Mouse (Mus musculus) hindbrain, embryonic 16.5 days (tissue): ENCODE results near the gene Gjb1. TPM values are rescaled to one million over a fixed set of nuclear protein-coding genes. Genes with fewer than 3 reads are reported as not detected.
A peak's percentile ranks its signal among the peaks of the same experiment; 100 is the strongest.
"Not testable (repeated sequence)": the region's sequence is repeated elsewhere in the genome, so short reads cannot be mapped to it uniquely, and the experiment has no call there.

Experiments
- ATAC-seq: fragments of 200-750 bp; cut with Nextera tagmentation; 2 replicates; pipeline ENCODE4 v1.8.0; 2017; ENCODE audit warnings: moderate TSS enrichment, moderate library complexity
- H3K27ac ChIP-seq: fragments of 300-500 bp; sonication (generic); 2 replicates; pipeline ENCODE4 v1.5.1; 2014; ENCODE audit warnings: low read depth, mild to moderate bottlenecking, control low read depth, low read length, moderate library complexity
- H3K27me3 ChIP-seq: fragments of 300-500 bp; sonication (generic); replicated peaks from 2 replicates; pipeline ENCODE4 v1.6.1; 2014; ENCODE audit warnings: low read length; ENCODE audit not compliant: control insufficient read depth, insufficient read depth
- H3K36me3 ChIP-seq: fragments of 300-500 bp; sonication (generic); 2 replicates; pipeline ENCODE4 v1.6.1; 2014; ENCODE audit warnings: mild to moderate bottlenecking, low read length, moderate library complexity, mixed read lengths; ENCODE audit not compliant: control insufficient read depth, insufficient read depth
- H3K4me1 ChIP-seq: fragments of 300-500 bp; sonication (generic); 2 replicates; pipeline ENCODE4 v1.6.1; 2014; ENCODE audit warnings: low read depth, low read length; ENCODE audit not compliant: control insufficient read depth, insufficient read depth
- H3K4me2 ChIP-seq: fragments of 300-500 bp; sonication (generic); 2 replicates; pipeline ENCODE4 v1.6.1; 2014; ENCODE audit warnings: mild to moderate bottlenecking, low read length, control low read depth, moderate library complexity
- H3K4me3 ChIP-seq: fragments of 300-500 bp; sonication (generic); 2 replicates; pipeline ENCODE4 v1.5.1; 2014; ENCODE audit warnings: mild to moderate bottlenecking, low read length, control low read depth, moderate library complexity
- H3K9ac ChIP-seq: fragments of 300-500 bp; sonication (generic); 2 replicates; pipeline ENCODE4 v1.6.1; 2014; ENCODE audit warnings: low read depth, mild to moderate bottlenecking, control low read depth, low read length, moderate library complexity
- H3K9me3 ChIP-seq: fragments of 300-500 bp; sonication (generic); 2 replicates; pipeline ENCODE4 v1.6.1; 2014; ENCODE audit warnings: mild to moderate bottlenecking, low read length, moderate library complexity; ENCODE audit not compliant: control insufficient read depth
- WGBS: fragments of 180-500 bp; shearing (Covaris S2); extraction: QIAGEN DNeasy Blood & Tissue Kit; methylation state at CpG from one replicate; pipeline ENCODE4 v1.1.7; 2014; 5-methylcytosine and 5-hydroxymethylcytosine counted together
- polyA plus RNA-seq: library from polyadenylated mRNA; unstranded; fragments of >200 nt; fragmentation: Nextera tagmentation; extraction: Ambion mirVana; gene quantifications from 2 replicates; pipeline ENCODE4 v1.2.1, GENCODE M21; 2015

Gene Gjb1
- polyA plus RNA-seq = 1.3 and 2.2 TPM in 2 replicates

GRCm38 (mm10) chrX:101376190-101376968 lies at the start of gene Gjb1:
Gene Gjb1 (plus strand): TSS chrX:101376378.
- Histone ChIP-seq H3K4me2 (no peak within 1 kb of the TSS), H3K27me3 (no peaks in the 10 kb centered on the region; the same call in 1 of the 2 replicates), H3K4me1 (no peaks in the 10 kb centered on the region), H3K27ac (no peak within 1 kb of the TSS), H3K9ac (no peak within 1 kb of the TSS), H3K9me3 (no peaks in the 10 kb centered on the region), H3K36me3 (no peaks in the 10 kb centered on the region), H3K4me3 (no peak within 1 kb of the TSS)
- 84% methylated on average over 7 of the region's 7 CpGs for WGBS
- ATAC-seq = no peak

- Histone ChIP-seq H3K4me1 (no peaks in the 10 kb centered on the region), H3K4me3 (no peak overlapping the region), H3K9ac (no peak overlapping the region), H3K9me3 (no peaks in the 10 kb centered on the region), H3K27me3 (no peaks in the 10 kb centered on the region), H3K36me3 (no peaks in the 10 kb centered on the region), H3K4me2 (no peak overlapping the region), H3K27ac (peak overlapping the region; percentile 44; the same call in 1 of the 2 replicates)
- ATAC-seq = no peak
- 15% methylated on average over 8 of the region's 10 CpGs for WGBS
These were observed 46.7 kb upstream of the Gjb1 start for GRCm38 (mm10) chrX:101329372-101330028.

- Histone ChIP-seq H3K4me2 (peak overlapping the region; percentile 53), H3K9me3 (no peaks in the 10 kb centered on the region), H3K4me1 (no peaks in the 10 kb centered on the region), H3K9ac (peak overlapping the region; percentile 43), H3K27ac (peak overlapping the region; percentile 91), H3K4me3 (peak overlapping the region; percentile 31), H3K27me3 (no peaks in the 10 kb centered on the region), H3K36me3 (no peaks in the 10 kb centered on the region)
- WGBS = 41% methylated on average over 9 of the region's 9 CpGs
- ATAC-seq = peak; percentile 34
These were observed 44.2 kb upstream of the Gjb1 start for GRCm38 (mm10) chrX:101332031-101332374.

GRCm38 (mm10) chrX:101332375-101333211 lies 43.6 kb upstream of the Gjb1 start:
- peak overlapping the region; percentile 62 for H3K9ac ChIP-seq
- no peaks in the 10 kb centered on the region for H3K9me3 ChIP-seq
- H3K4me2 ChIP-seq = peak overlapping the region; percentile 56
- H3K36me3 ChIP-seq = no peaks in the 10 kb centered on the region
- WGBS = 23% methylated on average over 37 of the region's 49 CpGs
- peak overlapping the region; percentile 91 for H3K27ac ChIP-seq
- no peaks in the 10 kb centered on the region for H3K4me1 ChIP-seq
- ATAC-seq = peak; percentile 96
- H3K4me3 ChIP-seq = peak overlapping the region; percentile 40
- no peaks in the 10 kb centered on the region for H3K27me3 ChIP-seq

GRCm38 (mm10) chrX:101334606-101335005 lies 41.6 kb upstream of the Gjb1 start:
- ATAC-seq = no peak
- Histone ChIP-seq H3K9ac (no peak overlapping the region), H3K9me3 (no peaks in the 10 kb centered on the region), H3K4me1 (no peaks in the 10 kb centered on the region), H3K4me3 (no peak overlapping the region), H3K27ac (no peak overlapping the region), H3K27me3 (no peaks in the 10 kb centered on the region), H3K36me3 (no peaks in the 10 kb centered on the region), H3K4me2 (no peak overlapping the region)
- WGBS = 89% methylated on average over 5 of the region's 5 CpGs

- no peak overlapping the region for H3K27ac ChIP-seq
- WGBS = 56% methylated on average over 4 of the region's 4 CpGs
These were observed 37.5 kb upstream of the Gjb1 start for GRCm38 (mm10) chrX:101338666-101339065.

GRCm38 (mm10) chrX:101342837-101343236 lies 33.3 kb upstream of the Gjb1 start:
- H3K9ac ChIP-seq, H3K4me1 ChIP-seq, H3K27ac ChIP-seq, H3K4me2 ChIP-seq, H3K9me3 ChIP-seq, H3K4me3 ChIP-seq, ATAC-seq, H3K27me3 ChIP-seq, H3K36me3 ChIP-seq: not testable (repeated sequence)
- WGBS = 69% methylated on average over 2 of the region's 2 CpGs

More at GRCm38 (mm10) chrX:101338666-101339065, 37.5 kb upstream of the Gjb1 start:
- H3K9ac ChIP-seq = no peak overlapping the region
- H3K27me3 ChIP-seq = no peaks in the 10 kb centered on the region
- H3K4me1 ChIP-seq = no peaks in the 10 kb centered on the region
- H3K9me3 ChIP-seq = no peaks in the 10 kb centered on the region
- no peak overlapping the region for H3K4me2 ChIP-seq
- no peak for ATAC-seq
- no peak overlapping the region for H3K4me3 ChIP-seq
- no peaks in the 10 kb centered on the region for H3K36me3 ChIP-seq

- Histone ChIP-seq H3K9me3 (no peaks in the 10 kb centered on the region), H3K9ac (no peak overlapping the region), H3K36me3 (no peaks in the 10 kb centered on the region), H3K27ac (no peak overlapping the region), H3K4me1 (no peaks in the 10 kb centered on the region), H3K27me3 (no peaks in the 10 kb centered on the region), H3K4me2 (no peak overlapping the region), H3K4me3 (no peak overlapping the region)
- WGBS = 96% methylated on average over 2 of the region's 2 CpGs
- ATAC-seq = no peak
These were observed 30.7 kb upstream of the Gjb1 start for GRCm38 (mm10) chrX:101345456-101345855.

GRCm38 (mm10) chrX:101346475-101346874 lies 29.7 kb upstream of the Gjb1 start:
- no peak for ATAC-seq
- no peaks in the 10 kb centered on the region for H3K4me1 ChIP-seq
- no peaks in the 10 kb centered on the region for H3K9me3 ChIP-seq
- no peak overlapping the region for H3K4me3 ChIP-seq
- no peaks in the 10 kb centered on the region for H3K27me3 ChIP-seq
- no peak overlapping the region for H3K9ac ChIP-seq
- no peaks in the 10 kb centered on the region for H3K36me3 ChIP-seq
- H3K4me2 ChIP-seq = no peak overlapping the region
- no peak overlapping the region for H3K27ac ChIP-seq
- 49% methylated on average over 4 of the region's 4 CpGs for WGBS
